ENCODE assay signal across 10 mouse cellular contexts in the genomic region with DNA sequence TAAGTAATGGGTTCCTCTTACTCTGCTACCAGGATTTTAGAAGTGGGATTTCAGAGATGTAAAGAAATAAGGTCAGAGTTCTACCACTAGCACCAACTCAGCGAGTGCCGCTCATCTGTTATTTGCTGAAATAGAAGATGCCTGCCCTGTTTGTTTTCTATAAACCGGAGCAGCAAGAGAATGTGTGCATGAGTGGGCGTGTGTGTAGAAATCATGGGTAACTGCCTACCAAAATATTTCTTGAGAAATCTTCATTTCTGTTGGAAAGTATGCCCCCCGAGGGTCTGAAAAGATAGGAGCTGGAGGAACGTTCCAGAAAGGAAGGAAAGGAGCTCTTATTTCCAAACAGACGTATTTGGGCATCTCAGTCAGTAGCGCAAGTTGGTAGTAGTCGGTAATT. TPM values are rescaled to one million over a fixed set of nuclear protein-coding genes. Genes with fewer than 3 reads are reported as not detected.
DNase-seq lines count a peak whose midpoint lies in the region; ATAC-seq and TF ChIP-seq lines count a peak whose summit lies in the region.
"Had no signal": no experiment of that assay in that cellular context is flagged by ENCODE, and none has a peak within 500 bp of the region (broad histone marks: within the 10 kb centered on the region; RNA-seq: fewer than 3 reads in every experiment).

No protein-coding gene starts in this region.

- H3K9me3 ChIP-seq in kidney, embryonic 14.5 days (ENCODE audit: control insufficient read depth, low read length): no peaks in the 10 kb centered on the region
- no peaks in the 10 kb centered on the region for H3K9me3 ChIP-seq in hindbrain, embryonic 12.5 days (replicated peaks)
- H3K9me3 ChIP-seq in liver, postnatal 0 days (ENCODE audit: low read length): no peaks in the 10 kb centered on the region

- TF ChIP-seq CTCF in cortical plate, adult 2 months (IDR thresholded peaks at IDR 0.05; ENCODE audit: extremely low read depth, insufficient read depth, low read length): no peak
- TF ChIP-seq CTCF in liver, postnatal 0 days (IDR thresholded peaks at IDR 0.05; ENCODE audit: low read depth): no peak

- WGBS in kidney, embryonic 14.5 days: 43% methylated on average over 9 of the region's 9 CpGs
- 59% methylated on average over 9 of the region's 9 CpGs for WGBS in hindbrain, embryonic 12.5 days
- 65% methylated on average over 9 of the region's 9 CpGs for WGBS in liver, postnatal 0 days (ENCODE audit: insufficient replicate concordance)

- H3K4me1 ChIP-seq in kidney, embryonic 14.5 days (ENCODE audit: control insufficient read depth, insufficient read depth, low read length): 0 out of 2 replicates have a peak, but pooled peaks cover 3% of the 10 kb centered on the region
- H3K4me1 ChIP-seq in cortical plate, adult 2 months (ENCODE audit: control insufficient read depth, insufficient read depth, low read length): no peaks in the 10 kb centered on the region
- peaks cover 10% of the 10 kb centered on the region for H3K4me1 ChIP-seq in hindbrain, embryonic 12.5 days
- H3K4me1 ChIP-seq in liver, postnatal 0 days (ENCODE audit: insufficient read depth): no peaks in the 10 kb centered on the region

- H3K4me2 ChIP-seq in kidney, embryonic 14.5 days (replicated peaks; ENCODE audit: low read depth, low read length): peak overlapping the region; percentile 43
- peak overlapping the region; percentile 46 for H3K4me2 ChIP-seq in hindbrain, embryonic 12.5 days (replicated peaks)
- H3K4me2 ChIP-seq in liver, postnatal 0 days (ENCODE audit: low read depth, low read length): peak overlapping the region; percentile 24

- TF ChIP-seq POLR2A in cortical plate, adult 2 months (IDR thresholded peaks at IDR 0.05; ENCODE audit: extremely low read depth, insufficient read depth, low read length): no peak

- H3K36me3 ChIP-seq in kidney, embryonic 14.5 days (ENCODE audit: control insufficient read depth, insufficient read depth, low read length): no peaks in the 10 kb centered on the region
- H3K36me3 ChIP-seq in hindbrain, embryonic 12.5 days: no peaks in the 10 kb centered on the region
- H3K36me3 ChIP-seq in liver, postnatal 0 days (replicated peaks; ENCODE audit: insufficient read depth, low read length): no peaks in the 10 kb centered on the region

- ATAC-seq in kidney, embryonic 14.5 days (ENCODE audit: low FRiP score, low TSS enrichment): no peak
- ATAC-seq in hindbrain, embryonic 12.5 days (ENCODE audit: low FRiP score): no peak
- no peak for ATAC-seq in liver, postnatal 0 days

- H3K27ac ChIP-seq in kidney, embryonic 14.5 days (ENCODE audit: low read depth, low read length): peak overlapping the region; percentile 63; the same call in 1 of the 2 replicates
- H3K27ac ChIP-seq in cortical plate, adult 2 months (ENCODE audit: insufficient read depth, low read length): no peak overlapping the region
- H3K27ac ChIP-seq in hindbrain, embryonic 12.5 days: peak overlapping the region; percentile 12; the same call in 1 of the 2 replicates
- no peak overlapping the region for H3K27ac ChIP-seq in liver, postnatal 0 days (ENCODE audit: low read depth)

- H3K9ac ChIP-seq in kidney, embryonic 14.5 days (ENCODE audit: low read depth, low read length): peak overlapping the region; percentile 61
- peak overlapping the region; percentile 18; the same call in 1 of the 2 replicates for H3K9ac ChIP-seq in hindbrain, embryonic 12.5 days
- H3K9ac ChIP-seq in liver, postnatal 0 days (replicated peaks): no peak overlapping the region

- peak overlapping the region; percentile 43 for H3K4me3 ChIP-seq in kidney, embryonic 14.5 days (ENCODE audit: low read length)
- peak overlapping the region; percentile 2; the same call in 1 of the 2 replicates for H3K4me3 ChIP-seq in cortical plate, adult 2 months (ENCODE audit: insufficient read depth, low read length)
- peak overlapping the region; percentile 29 for H3K4me3 ChIP-seq in hindbrain, embryonic 12.5 days
- peak overlapping the region; percentile 15 for H3K4me3 ChIP-seq in liver, postnatal 0 days (ENCODE audit: low read depth, low read length)

- no peak for DNase-seq in kidney, postnatal 4 days
- no peak for DNase-seq in liver, postnatal 0 days
- no peak for DNase-seq in adrenal gland, postnatal 36 days
- no peak for DNase-seq in frontal cortex, postnatal 10 days (ENCODE audit: low spot score in 2 of 2)
- no peak for DNase-seq in thymus, postnatal 4 days
- DNase-seq: right cerebral cortex, adult 18-20 months had no signal

- no peaks in the 10 kb centered on the region for H3K27me3 ChIP-seq in kidney, embryonic 14.5 days (ENCODE audit: control insufficient read depth, insufficient read depth, low read length)
- no peaks in the 10 kb centered on the region for H3K27me3 ChIP-seq in hindbrain, embryonic 12.5 days
- H3K27me3 ChIP-seq in liver, postnatal 0 days (ENCODE audit: insufficient read depth, low read length): 0 out of 2 replicates have a peak, but pooled peaks cover 3% of the 10 kb centered on the region

- TF ChIP-seq EP300 in liver, postnatal 0 days (IDR thresholded peaks at IDR 0.05; ENCODE audit: low read depth): no peak

RNA-seq across cellular contexts. Expression of gene Cald1, which starts 0.9 kb away (rescaled TPM):
- polyA plus RNA-seq in kidney, embryonic 14.5 days (2014; fragmentation: Nextera tagmentation; extraction: Ambion mirVana): 165 and 193 TPM in 2 replicates
- 20.6 and 20.8 TPM in 2 replicates for polyA plus RNA-seq in cortical plate, adult 2 months (2012; rRNA removed)
- polyA plus RNA-seq in hindbrain, embryonic 12.5 days (2016; fragmentation: Nextera tagmentation; extraction: Ambion mirVana): 175 and 198 TPM in 2 replicates
- polyA plus RNA-seq in liver, postnatal 0 days (2015; fragmentation: Nextera tagmentation; extraction: Ambion mirVana): 116 and 131 TPM in 2 replicates
- 10 to 100 TPM; 49.9 to 81.3 TPM for total RNA-seq in adrenal gland, postnatal 36 days (2021)
- total RNA-seq: MEL had no signal

Comparison
In these comparisons a context has a peak if more than half of its experiments do, and no peak if none do; other contexts are left out.
1. H3K27ac ChIP-seq: peak in kidney, embryonic 14.5 days (single experiment) and hindbrain, embryonic 12.5 days (single experiment); none in cortical plate, adult 2 months (single experiment) and liver, postnatal 0 days (single experiment).
2. Peak in every context shown above with its lines, with median percentiles within 50 percentile points of each other: H3K4me2 ChIP-seq and H3K4me3 ChIP-seq.